Mouse (Mus musculus): ENCODE results near the gene Grm2. TPM values are rescaled to one million over a fixed set of nuclear protein-coding genes. Genes with fewer than 3 reads are reported as not detected.
"Not testable (repeated sequence)": the region's sequence is repeated elsewhere in the genome, so short reads cannot be mapped to it uniquely, and the experiment has no call there.

The Grm2 gene
- total RNA-seq, 2 experiments from 2014 or later = 64.9 to 80.7 TPM

GRCm38 (mm10) chr9:106647226-106647625 lies 8.7 kb downstream of the Grm2 start:
- no peak for DNase-seq

- DNase-seq = no peak
Observed at GRCm38 (mm10) chr9:106645684-106646271, 10.1 kb downstream of the Grm2 start.

GRCm38 (mm10) chr9:106643787-106644186 lies 12.1 kb downstream of the Grm2 start:
- DNase-seq = no peak

GRCm38 (mm10) chr9:106643128-106643527 lies 12.8 kb downstream of the Grm2 start:
- peak; percentile 77 to 79 for DNase-seq

- no peak for DNase-seq
Observed at GRCm38 (mm10) chr9:106641346-106641745, 14.5 kb downstream of the Grm2 start.

- no peak for DNase-seq
Observed at GRCm38 (mm10) chr9:106638154-106638553, 17.7 kb downstream of the Grm2 start.

- no peak for DNase-seq
Observed at GRCm38 (mm10) chr9:106632185-106632584, 23.7 kb downstream of the Grm2 start.

- not testable (repeated sequence) for DNase-seq
Observed at GRCm38 (mm10) chr9:106627796-106628195, 28.1 kb downstream of the Grm2 start.

GRCm38 (mm10) chr9:106626282-106626681 lies 29.6 kb downstream of the Grm2 start, which contains the start of gene Iqcf6:
Gene Iqcf6 (plus strand): TSS chr9:106626582.
- no peak for DNase-seq

- DNase-seq = peak; percentile 79 to 83
Observed at GRCm38 (mm10) chr9:106617496-106617895, 38.4 kb downstream of the Grm2 start.

- DNase-seq = no peak
Observed at GRCm38 (mm10) chr9:106616306-106616705, 39.6 kb downstream of the Grm2 start.

- no peak for DNase-seq
Observed at GRCm38 (mm10) chr9:106614616-106615015, 41.3 kb downstream of the Grm2 start.

- no peak for DNase-seq
Observed at GRCm38 (mm10) chr9:106613951-106614350, 41.9 kb downstream of the Grm2 start.

- DNase-seq = no peak
Observed at GRCm38 (mm10) chr9:106610727-106611126, 45.2 kb downstream of the Grm2 start.

GRCm38 (mm10) chr9:106600546-106600945 lies 55.3 kb downstream of the Grm2 start:
- DNase-seq = peak; percentile 57 to 58

GRCm38 (mm10) chr9:106598466-106598865 lies 57.4 kb downstream of the Grm2 start:
- DNase-seq = no peak

GRCm38 (mm10) chr9:106595836-106596235 lies 60.0 kb downstream of the Grm2 start:
- DNase-seq = no peak

- not testable (repeated sequence) for DNase-seq
Observed at GRCm38 (mm10) chr9:106595402-106595801, 60.5 kb downstream of the Grm2 start.

Other genes with a start within 250 kb of the Grm2 start
- gene Rpl29, start 226.6 kb downstream of the Grm2 start, total RNA-seq (2021) = 100 to 1,000 TPM; 265 to 274 TPM
- gene Acy1, start 217.8 kb downstream of the Grm2 start, total RNA-seq (2021) = 10 to 100 TPM; 11.3 to 15.5 TPM
- gene Abhd14b, start 208.6 kb downstream of the Grm2 start, total RNA-seq (2021) = 10 to 100 TPM; 11.3 to 11.9 TPM
- gene Abhd14a, start 208.4 kb downstream of the Grm2 start, total RNA-seq (2021) = 10 to 100 TPM; 38.5 to 41.0 TPM
- gene Pcbp4, start 202.8 kb downstream of the Grm2 start, total RNA-seq (2021) = 100 to 1,000 TPM; 175 to 176 TPM
- 10 to 100 TPM in 1 of 2 experiments, 1 to 10 TPM in 1; 9.2 to 10.4 TPM for gene Gpr62, start 190.1 kb downstream of the Grm2 start, total RNA-seq (2021)
- 10 to 100 TPM; 35.0 to 38.1 TPM for gene Rrp9, start 180.1 kb downstream of the Grm2 start, total RNA-seq (2021)
- gene Parp3, start 179.1 kb downstream of the Grm2 start, total RNA-seq (2021) = 1 to 10 TPM; 3.1 to 3.2 TPM
- gene Iqcf1, start 156.1 kb downstream of the Grm2 start, total RNA-seq (2021) = not detected
- not detected for gene Iqcf5, start 141.5 kb downstream of the Grm2 start, total RNA-seq (2021)
- not detected for gene Iqcf3, start 94.5 kb downstream of the Grm2 start, total RNA-seq (2021)
- not detected for gene Iqcf4, start 85.1 kb downstream of the Grm2 start, total RNA-seq (2021)
- not detected for gene Iqcf6, start 29.5 kb downstream of the Grm2 start, total RNA-seq (2021)
- gene Tex264, start 29.8 kb upstream of the Grm2 start, total RNA-seq (2021) = 10 to 100 TPM; 90.6 to 95.8 TPM
- 10 to 100 TPM; 16.8 to 17.8 TPM for gene Rad54l2, start 133.1 kb upstream of the Grm2 start, total RNA-seq (2021)
- gene Dcaf1, start 165.8 kb upstream of the Grm2 start, total RNA-seq (2021) = 10 to 100 TPM; 31.6 to 44.6 TPM
- gene Rbm15b, start 231.3 kb upstream of the Grm2 start, total RNA-seq (2021) = 10 to 100 TPM; 48.6 to 57.0 TPM
- 100 to 1,000 TPM; 152 to 209 TPM for gene Manf, start 235.9 kb upstream of the Grm2 start, total RNA-seq (2021)